Mouse (Mus musculus) CH12.LX (cell line): ENCODE data around the gene Arhgef33. TPM values are rescaled to one million over a fixed set of nuclear protein-coding genes. Genes with fewer than 3 reads are reported as not detected.

Experiments used
- DNase-seq: peaks from one replicate; pipeline ENCODE4 v3.0.0-alpha.2; 2013; ENCODE audit errors: extremely low read depth
- H3K27ac ChIP-seq: 2 replicates; pipeline ENCODE4 v1.5.1; 2012; ENCODE audit warnings: low read depth, mild to moderate bottlenecking, control low read depth, moderate library complexity; ENCODE audit not compliant: insufficient read depth
- H3K27me3 ChIP-seq: replicated peaks from 2 replicates; pipeline ENCODE3; 2012; ENCODE audit warnings: inconsistent platforms
- H3K36me3 ChIP-seq, 2 experiments: replicated peaks in 1 of 2; 2 replicates each; pipeline versions ENCODE3 to v1.6.1; 2012; ENCODE audit warnings: inconsistent platforms in 1 of 2, low read length in 1 of 2, mild to moderate bottlenecking in 1 of 2, mixed read lengths in 1 of 2, moderate library complexity in 1 of 2; ENCODE audit not compliant: control insufficient read depth in 1 of 2, insufficient read depth in 1 of 2
- H3K4me1 ChIP-seq, 2 experiments: 2 replicates each; pipeline ENCODE4 v1.6.1; 2012; ENCODE audit warnings: inconsistent platforms in 1 of 2, moderate library complexity in 1 of 2; ENCODE audit not compliant: insufficient read depth in 2 of 2, control insufficient read depth in 1 of 2
- H3K4me2 ChIP-seq: 2 replicates; pipeline ENCODE4 v1.6.1; 2012; ENCODE audit warnings: low read depth, mild to moderate bottlenecking, control low read depth; ENCODE audit not compliant: poor library complexity, insufficient read depth, severe bottlenecking
- H3K4me3 ChIP-seq, 3 experiments: fragments of 150-350 bp in 1 of 3; sonication (generic) in 1 of 3; replicated peaks in 1 of 3; 2 replicates each; pipeline versions ENCODE3 to v1.5.1; 2011 to 2012; ENCODE audit warnings: low read depth in 2 of 3, low read length in 2 of 3, mild to moderate bottlenecking in 2 of 3, moderate library complexity in 2 of 3, control low read depth in 1 of 3, improper control_type of control experiment in 1 of 3, inconsistent platforms in 1 of 3, mixed read lengths in 1 of 3; ENCODE audit not compliant: poor library complexity in 1 of 3
- H3K79me2 ChIP-seq: replicated peaks from 2 replicates; pipeline ENCODE4 v1.6.1; 2012; ENCODE audit warnings: mild to moderate bottlenecking, moderate library complexity; ENCODE audit not compliant: control insufficient read depth, poor library complexity, insufficient read depth, severe bottlenecking; ENCODE audit errors: extremely low read depth
- H3K9ac ChIP-seq: 2 replicates; pipeline ENCODE4 v1.6.1; 2012; ENCODE audit warnings: low read depth, mild to moderate bottlenecking, control low read depth, moderate library complexity; ENCODE audit not compliant: insufficient read depth
- H3K9me3 ChIP-seq: replicated peaks from 2 replicates; pipeline ENCODE3; 2012; ENCODE audit warnings: low read length, inconsistent platforms, mixed read lengths
- BHLHE40 ChIP-seq: IDR thresholded peaks from 2 replicates; pipeline ENCODE4 v1.6.1; 2011; ENCODE audit warnings: mild to moderate bottlenecking, low read depth, low read length, improper control_type of control experiment
- CTCF ChIP-seq, 2 experiments: IDR thresholded peaks in 1 of 2; conservative IDR thresholded peaks in 1 of 2; 2 replicates each; pipeline ENCODE4 v1.5.1; 2011 to 2012; ENCODE audit warnings: low read depth in 2 of 2, low read length in 2 of 2, improper control_type of control experiment in 1 of 2, inconsistent platforms in 1 of 2, mild to moderate bottlenecking in 1 of 2, moderate library complexity in 1 of 2
- E2F4 ChIP-seq: IDR thresholded peaks from 2 replicates; pipeline ENCODE4 v1.6.1; 2011; ENCODE audit warnings: low read depth, low read length, improper control_type of control experiment; ENCODE audit not compliant: insufficient replicate concordance
- EP300 ChIP-seq: IDR thresholded peaks from 2 replicates; pipeline ENCODE4 v1.6.1; 2011; ENCODE audit warnings: low read length, improper control_type of control experiment
- ETS1 ChIP-seq: conservative IDR thresholded peaks from 2 replicates; pipeline ENCODE4 v1.6.1; 2012; ENCODE audit warnings: low read depth, mild to moderate bottlenecking, inconsistent platforms, low read length, improper control_type of control experiment, moderate library complexity
- HCFC1 ChIP-seq: IDR thresholded peaks from 2 replicates; pipeline ENCODE4 v1.6.1; 2012; ENCODE audit warnings: low read depth, mild to moderate bottlenecking, inconsistent platforms, low read length, improper control_type of control experiment
- JUN ChIP-seq: IDR thresholded peaks from 2 replicates; pipeline ENCODE4 v1.6.1; 2011; ENCODE audit warnings: low read depth, mild to moderate bottlenecking, low read length, improper control_type of control experiment, moderate library complexity; ENCODE audit not compliant: insufficient read depth
- KAT2A ChIP-seq: IDR thresholded peaks from 2 replicates; pipeline ENCODE4 v1.6.1; 2012; ENCODE audit warnings: low read length, improper control_type of control experiment, inconsistent platforms; ENCODE audit not compliant: insufficient replicate concordance
- MAFK ChIP-seq: IDR thresholded peaks from 2 replicates; pipeline ENCODE4 v1.6.1; 2011; ENCODE audit warnings: low read length, improper control_type of control experiment; ENCODE audit not compliant: insufficient replicate concordance
- MAX ChIP-seq: IDR thresholded peaks from 2 replicates; pipeline ENCODE4 v1.6.1; 2011; ENCODE audit warnings: low read length, improper control_type of control experiment
- MAZ ChIP-seq: IDR thresholded peaks from 2 replicates; pipeline ENCODE4 v1.6.1; 2012; ENCODE audit warnings: low read depth, mild to moderate bottlenecking, inconsistent platforms, low read length, improper control_type of control experiment, moderate library complexity
- MEF2A ChIP-seq: IDR thresholded peaks from 2 replicates; pipeline ENCODE4 v1.6.1; 2014; ENCODE audit warnings: low read depth, mild to moderate bottlenecking, inconsistent platforms, low read length, improper control_type of control experiment, borderline replicate concordance
- MXI1 ChIP-seq: IDR thresholded peaks from 2 replicates; pipeline ENCODE4 v1.6.1; 2011; ENCODE audit warnings: mild to moderate bottlenecking, low read depth, low read length, improper control_type of control experiment
- MYC ChIP-seq: IDR thresholded peaks from 2 replicates; pipeline ENCODE4 v1.6.1; 2011; ENCODE audit warnings: low read depth, mild to moderate bottlenecking, improper control_type of control experiment, low read length
- POLR2A ChIP-seq: IDR thresholded peaks from 2 replicates; pipeline ENCODE4 v1.6.1; 2011; ENCODE audit warnings: low read depth, mild to moderate bottlenecking, improper control_type of control experiment, low read length
- POLR2AphosphoS2 ChIP-seq: IDR thresholded peaks from 2 replicates; pipeline ENCODE4 v1.6.1; 2011; ENCODE audit warnings: low read depth, low read length, improper control_type of control experiment
- RAD21 ChIP-seq: IDR thresholded peaks from 2 replicates; pipeline ENCODE4 v1.6.1; 2011; ENCODE audit warnings: low read depth, mild to moderate bottlenecking, low read length, improper control_type of control experiment, moderate library complexity
- SMC3 ChIP-seq: IDR thresholded peaks from 2 replicates; pipeline ENCODE4 v1.6.1; 2011; ENCODE audit warnings: low read depth, low read length, improper control_type of control experiment
- TCF12 ChIP-seq: IDR thresholded peaks from 2 replicates; pipeline ENCODE4 v1.6.1; 2014; ENCODE audit warnings: low read depth, mild to moderate bottlenecking, inconsistent platforms, low read length, improper control_type of control experiment
- UBTF ChIP-seq: IDR thresholded peaks from 2 replicates; pipeline ENCODE4 v1.6.1; 2012; ENCODE audit warnings: low read depth, mild to moderate bottlenecking, inconsistent platforms, low read length, improper control_type of control experiment, moderate library complexity
- USF1 ChIP-seq: IDR thresholded peaks from 2 replicates; pipeline ENCODE4 v1.6.1; 2014; ENCODE audit warnings: low read depth, mild to moderate bottlenecking, inconsistent platforms, low read length, improper control_type of control experiment
- USF2 ChIP-seq: conservative IDR thresholded peaks from 2 replicates; pipeline ENCODE4 v1.6.1; 2011; ENCODE audit warnings: low read depth, low read length, improper control_type of control experiment
- ZNF384 ChIP-seq: IDR thresholded peaks from 2 replicates; pipeline ENCODE4 v1.6.1; 2012; ENCODE audit warnings: low read depth, low read length, improper control_type of control experiment, inconsistent platforms
- dilution Hi-C: fragments of 300-500 bp; cut with MboI; formaldehyde crosslinking; loops from 2 replicates; pipeline ENCODE4 v1.14.3; 2020; ENCODE audit warnings: low sequenced_read_pairs; ENCODE audit not compliant: extremely low pct_unique_long_range_greater_than_20kb, extremely low pct_ligation_motif_present
- in situ Hi-C: fragments of 300-500 bp; cut with MboI; formaldehyde crosslinking; loops from 3 replicates; pipeline ENCODE4 v1.14.3; 2019; ENCODE audit warnings: low sequenced_read_pairs, low pct_ligation_motif_present, low pct_unique_long_range_greater_than_20kb, mixed read lengths
- polyA plus RNA-seq: library from polyadenylated mRNA; unstranded; fragments of >175 nt; gene quantifications from 2 replicates; pipeline ENCODE4 v1.2.1, GENCODE M21; 2012; ENCODE audit warnings: low read depth; ENCODE audit not compliant: insufficient read length
- total RNA-seq, 2 experiments: library from RNA; depleted of rRNA; stranded (reverse); fragments of 300-350 nt in 1 of 2; fragments of >200 nt in 1 of 2; gene quantifications; 2 replicates each; pipeline ENCODE4 v1.2.3; 2012 to 2014

The Arhgef33 gene
- total and polyA plus RNA-seq, 3 experiments = 0.55 TPM; not detected in 2

GRCm38 (mm10) chr17:80391423-80392403 is 84.5 kb downstream of the Arhgef33 start (continued):
- TF ChIP-seq HCFC1 (peak; percentile 57), MAZ (no peak), BHLHE40 (0 out of 2 replicates have a peak, but pooled peaks have one; percentile 35), MAX (peak; percentile 77), SMC3 (peak; percentile 48), MYC (0 out of 2 replicates have a peak, but pooled peaks have one; percentile 27)

- no peaks in the 10 kb centered on the region for H3K79me2 ChIP-seq
- peaks cover 24 to 56% of the 10 kb centered on the region in 2 experiments for H3K36me3 ChIP-seq
- H3K4me2 ChIP-seq = no peak overlapping the region
- in situ Hi-C loops = no loop called here
- no peaks in the 10 kb centered on the region for H3K4me1 ChIP-seq
- dilution Hi-C loops = no loop called here
- no peak overlapping the region for H3K9ac ChIP-seq
- H3K27ac ChIP-seq = no peak overlapping the region
- no peak overlapping the region for H3K4me3 ChIP-seq
- no peaks in the 10 kb centered on the region for H3K27me3 ChIP-seq
- TF ChIP-seq MAX = no peak
- TF ChIP-seq MAZ = no peak
- TF ChIP-seq POLR2AphosphoS2 = no peak
- TF ChIP-seq EP300 = no peak
- TF ChIP-seq RAD21 = no peak
- TF ChIP-seq UBTF = no peak
- no peaks in the 10 kb centered on the region for H3K9me3 ChIP-seq
- DNase-seq = no peak
These were observed 91.0 kb downstream of the Arhgef33 start for GRCm38 (mm10) chr17:80398243-80398642.

DNA sequence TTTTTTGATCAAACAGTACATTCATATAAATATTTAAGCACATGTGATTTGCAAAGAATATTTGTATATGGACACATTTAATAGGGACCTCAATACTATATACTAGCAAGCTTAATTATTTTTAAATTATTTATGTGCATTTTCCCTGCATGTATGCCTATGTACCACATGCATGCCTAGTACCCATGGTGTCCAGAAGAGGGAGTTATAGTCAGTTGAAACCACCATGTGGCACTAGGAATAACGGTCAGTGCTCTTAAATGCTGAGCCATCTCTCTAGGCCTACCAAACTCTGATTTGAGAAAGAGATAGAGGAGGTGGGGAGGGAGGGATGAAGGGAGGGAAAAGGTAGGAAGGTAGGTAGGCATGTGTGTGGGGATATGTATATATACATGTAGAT is 104.0 kb downstream of the Arhgef33 start:
- Histone ChIP-seq H3K79me2 (no peaks in the 10 kb centered on the region; the same call in 1 of the 2 replicates), H3K4me2 (no peak overlapping the region), H3K36me3 (peaks cover 64 to 86% of the 10 kb centered on the region in 2 experiments), H3K27me3 (no peaks in the 10 kb centered on the region), H3K9me3 (no peaks in the 10 kb centered on the region), H3K4me3 (no peak overlapping the region), H3K4me1 (no peaks in the 10 kb centered on the region), H3K27ac (no peak overlapping the region), H3K9ac (no peak overlapping the region)
- DNase-seq = peak; percentile 16
- TF ChIP-seq ETS1 (no peak), MAX (no peak), SMC3 (peak; percentile 34), KAT2A (no peak), USF2 (no peak), UBTF (no peak), MEF2A (no peak), USF1 (no peak), MAFK (no peak), MYC (peak; percentile 70; the same call in 1 of the 2 replicates), CTCF (conservative IDR thresholded peaks at IDR 0.05 in 1 of 2, IDR thresholded peaks at IDR 0.05 in 1 of 2; ENCODE audit: low read depth in 2 of 2, low read length in 2 of 2) (peak in 1 of 2 experiments; percentile 50; a peak in 2 of 4 replicates), EP300 (no peak), MXI1 (no peak), E2F4 (no peak), TCF12 (no peak), JUN (no peak), RAD21 (peak; percentile 20), ZNF384 (no peak), POLR2A (no peak)
- in situ Hi-C loops (no loop called here), dilution Hi-C loops (no loop called here)
